22 mouse cellular contexts compared by ENCODE assay signal in genomic region chr13:47894331-47894730, GRCm38 (mm10).
DNase-seq lines count a peak whose midpoint lies in the region; ATAC-seq and TF ChIP-seq lines count a peak whose summit lies in the region.
"Had no signal": no experiment of that assay in that cellular context is flagged by ENCODE, and none has a peak within 500 bp of the region (broad histone marks: within the 10 kb centered on the region; RNA-seq: fewer than 3 reads in every experiment).

No protein-coding gene starts in this region.

- no peak overlapping the region for H3K4me3 ChIP-seq in C2C12 (ENCODE audit: insufficient read depth, poor library complexity, severe bottlenecking)
- H3K4me3 ChIP-seq in midbrain, embryonic 11.5 days (ENCODE audit: low read depth, low read length): no peak overlapping the region
- H3K4me3 ChIP-seq: forebrain, embryonic 13.5 days; heart, embryonic 10.5 days; intestine, embryonic 15.5 days; kidney, embryonic 15.5 days; limb, embryonic 13.5 days; midbrain, embryonic 13.5 days; myocyte; neural tube, embryonic 15.5 days had no signal

- ATAC-seq in midbrain, embryonic 11.5 days (ENCODE audit: low FRiP score): no peak
- ATAC-seq: intestine, embryonic 15.5 days; midbrain, embryonic 13.5 days had no signal

- H3K36me3 ChIP-seq in C2C12 (ENCODE audit: control insufficient read depth, insufficient read depth): no peaks in the 10 kb centered on the region
- H3K36me3 ChIP-seq in midbrain, embryonic 11.5 days (ENCODE audit: control insufficient read depth, insufficient read depth, low read length): no peaks in the 10 kb centered on the region
- H3K36me3 ChIP-seq: heart, embryonic 10.5 days; intestine, embryonic 15.5 days; kidney, embryonic 15.5 days; limb, embryonic 13.5 days; midbrain, embryonic 13.5 days; neural tube, embryonic 15.5 days had no signal

- no peaks in the 10 kb centered on the region for H3K4me1 ChIP-seq in midbrain, embryonic 11.5 days (ENCODE audit: control insufficient read depth, insufficient read depth, low read length)
- H3K4me1 ChIP-seq: heart, embryonic 10.5 days; intestine, embryonic 15.5 days; kidney, embryonic 15.5 days; limb, embryonic 13.5 days; neural tube, embryonic 15.5 days had no signal

- no peaks in the 10 kb centered on the region for H3K79me3 ChIP-seq in C2C12 (ENCODE audit: low read depth)

- no peak overlapping the region for H3K9ac ChIP-seq in midbrain, embryonic 11.5 days (ENCODE audit: low read length)
- H3K9ac ChIP-seq: forebrain, embryonic 13.5 days; hindbrain, embryonic 14.5 days; intestine, embryonic 15.5 days; kidney, embryonic 15.5 days; limb, embryonic 13.5 days; liver, embryonic 14.5 days; midbrain, embryonic 13.5 days; neural tube, embryonic 15.5 days had no signal

- H3K27ac ChIP-seq in midbrain, embryonic 11.5 days (ENCODE audit: low read depth, low read length): no peak overlapping the region
- H3K27ac ChIP-seq: heart, embryonic 10.5 days; hindbrain, embryonic 14.5 days; intestine, embryonic 15.5 days; kidney, embryonic 15.5 days; limb, embryonic 13.5 days; liver, embryonic 14.5 days; midbrain, embryonic 13.5 days; neural tube, embryonic 15.5 days had no signal

- no peaks in the 10 kb centered on the region for H3K79me2 ChIP-seq in C2C12 (ENCODE audit: control insufficient read depth, insufficient read depth)

- H3K4me2 ChIP-seq in midbrain, embryonic 11.5 days: no peak overlapping the region
- H3K4me2 ChIP-seq: forebrain, embryonic 13.5 days; hindbrain, embryonic 14.5 days; intestine, embryonic 15.5 days; kidney, embryonic 15.5 days; limb, embryonic 13.5 days; midbrain, embryonic 13.5 days; neural tube, embryonic 15.5 days had no signal

- H3ac ChIP-seq in C2C12 (ENCODE audit: control insufficient read depth, insufficient read length, low read depth): no peak overlapping the region

- intact Hi-C loops in gastrocnemius, postnatal 36 days (cut with DNase I): no loop called here

- WGBS in midbrain, embryonic 11.5 days: 80% methylated on average over 1 of the region's 1 CpGs

- no peaks in the 10 kb centered on the region for H3K27me3 ChIP-seq in C2C12 (ENCODE audit: control insufficient read depth, insufficient read depth, insufficient read length)
- H3K27me3 ChIP-seq in midbrain, embryonic 11.5 days (ENCODE audit: control insufficient read depth, insufficient read depth, low read length): no peaks in the 10 kb centered on the region
- H3K27me3 ChIP-seq: forebrain, embryonic 13.5 days; intestine, embryonic 15.5 days; kidney, embryonic 15.5 days; limb, embryonic 13.5 days; midbrain, embryonic 13.5 days; neural tube, embryonic 15.5 days had no signal

- no peak for TF ChIP-seq CTCF in C2C12 (IDR thresholded peaks at IDR 0.05; ENCODE audit: control insufficient read depth, insufficient read depth, insufficient read length)

- peak; percentile 2 for DNase-seq in gastrocnemius, adult 18-20 months (ENCODE audit: low spot score)
- DNase-seq in gastrocnemius, postnatal 36 days: no peak
- DNase-seq in 3134 (ENCODE audit: extremely low read depth, insufficient read length, low spot score): peak; percentile 30
- DNase-seq in adrenal gland, postnatal 14 days: peak; percentile 52
- no peak for DNase-seq in thymus, postnatal 4 days
- DNase-seq in thymus, postnatal 25 days: no peak
- DNase-seq in midbrain, embryonic 11.5 days (ENCODE audit: low spot score, missing footprints): no peak
- DNase-seq: cerebellum, adult 9-11 months; gastrocnemius, postnatal 14 days; heart, postnatal 10 days; thymus, postnatal 14 days had no signal

- peaks cover 4% of the 10 kb centered on the region; the same call in 1 of the 2 replicates for H3K9me3 ChIP-seq in midbrain, embryonic 11.5 days (ENCODE audit: control insufficient read depth, low read length)
- H3K9me3 ChIP-seq: heart, embryonic 10.5 days; intestine, embryonic 15.5 days; kidney, embryonic 15.5 days had no signal

TF ChIP-seq in C2C12, 6 proteins besides CTCF, POLR2A, EP300 and RAD21:
- TF ChIP-seq USF1 (IDR thresholded peaks at IDR 0.05; ENCODE audit: low read depth): no peak
- no peak for TF ChIP-seq MYOD1 (IDR thresholded peaks at IDR 0.05; ENCODE audit: control insufficient read depth, insufficient read length, low read depth)
- no peak for TF ChIP-seq MAX (IDR thresholded peaks at IDR 0.05)
- peak; percentile 22 for TF ChIP-seq CEBPB (IDR thresholded peaks at IDR 0.05; ENCODE audit: low read depth)
- TF ChIP-seq MYOG (IDR thresholded peaks at IDR 0.05; ENCODE audit: control insufficient read depth, extremely low read depth, insufficient read length): no peak
- peak; percentile 43 for TF ChIP-seq FOSL1 (IDR thresholded peaks at IDR 0.05; ENCODE audit: insufficient read depth, low read length, poor library complexity, severe bottlenecking)

Comparison
In these comparisons a context has a peak if more than half of its experiments do, and no peak if none do; other contexts are left out.
1. DNase-seq: peak in gastrocnemius, adult 18-20 months (single experiment), 3134 (single experiment) and adrenal gland, postnatal 14 days (single experiment); none in gastrocnemius, postnatal 36 days (0 of 2), thymus, postnatal 4 days (single experiment), thymus, postnatal 25 days (single experiment) and midbrain, embryonic 11.5 days (single experiment).